8 mouse cellular contexts compared by ENCODE assay signal in the genomic region with DNA sequence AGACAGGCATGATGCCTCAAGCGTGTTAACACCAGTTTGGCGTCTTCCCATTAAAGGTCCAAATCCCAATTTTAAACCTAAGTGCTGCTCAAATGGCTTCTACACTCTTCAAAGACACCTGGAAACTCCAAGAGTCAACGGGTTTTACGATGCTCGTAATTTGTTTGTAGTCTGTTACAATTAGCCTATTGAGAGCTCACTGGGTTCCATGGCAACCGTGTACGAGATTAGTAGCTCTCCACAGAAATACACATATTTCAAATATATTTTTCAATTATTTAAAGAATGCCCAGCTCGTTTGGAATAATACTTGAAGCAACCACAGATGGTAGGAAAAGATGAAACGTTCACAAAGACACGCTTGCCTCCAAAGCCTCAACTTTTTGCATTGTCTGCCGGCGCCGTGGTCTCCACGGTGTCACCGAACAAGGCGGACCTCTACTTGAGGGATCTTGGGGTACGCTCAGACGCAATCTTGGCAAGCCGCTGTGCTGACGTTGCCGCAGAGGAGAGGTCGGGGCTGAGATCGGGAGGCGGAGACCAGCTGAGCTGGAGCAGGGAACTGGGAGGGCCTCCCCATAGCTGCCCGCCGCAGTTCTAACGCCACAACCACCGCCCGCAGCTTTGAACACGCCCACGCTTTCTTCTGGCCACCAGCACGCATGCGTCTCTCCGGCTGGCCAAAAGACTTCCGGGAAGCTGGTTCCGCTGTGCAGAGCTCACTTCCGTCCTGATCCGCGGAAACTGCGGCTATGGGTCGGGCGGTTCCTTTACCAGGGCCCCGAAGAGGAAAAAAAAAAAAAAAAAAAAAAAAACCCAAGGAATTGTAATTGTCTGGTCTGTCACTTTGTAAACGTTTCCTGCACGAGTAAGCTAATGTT. TPM values are rescaled to one million over a fixed set of nuclear protein-coding genes. Genes with fewer than 3 reads are reported as not detected.
DNase-seq lines count a peak whose midpoint lies in the region; ATAC-seq lines count a peak whose summit lies in the region.

No protein-coding gene starts in this region.

- DNase-seq in adipocyte (ENCODE audit: low spot score), result peak; percentile 96
- DNase-seq in embryo, embryonic 10 days (ENCODE audit: low spot score), result peak; percentile 97
- DNase-seq in gastrocnemius, postnatal 10 days, result peak; percentile 90
- peak; percentile 95 for DNase-seq in induced T-regulatory cell, adult 2 months (ENCODE audit: low read depth)
- peak; percentile 88 to 95 for DNase-seq in left cerebral cortex, adult 9 months (ENCODE audit: low spot score in 2 of 2)
- DNase-seq in right cerebral cortex, postnatal 14 days, result peak; percentile 92
- DNase-seq in urinary bladder, postnatal 36 days (ENCODE audit: low spot score in 2 of 2), result peak; percentile 89 to 95

- ATAC-seq in megakaryocyte progenitor cell, adult 5-6 weeks (replicated peaks; ENCODE audit: poor library complexity), result peak; percentile 82

RNA-seq across cellular contexts. Expression of a gene that starts 1.1 kb away (rescaled TPM):
- 10 to 100 TPM; 26.9 to 45.8 TPM for total RNA-seq in gastrocnemius, postnatal 10 days (2021)
- 98.4 and 106 TPM in 2 replicates for total RNA-seq in megakaryocyte progenitor cell, adult 5-6 weeks (2015)
- 121 and 170 TPM in 2 replicates for total RNA-seq in megakaryocyte progenitor cell, adult 5-6 weeks (2017)

RNA-seq across cellular contexts. Expression of a gene that starts 50.1 kb away (rescaled TPM):
- under 1 TPM in 1 of 2 experiments, not detected in 1; 0.23 TPM for total RNA-seq in gastrocnemius, postnatal 10 days (2021)
- total RNA-seq in megakaryocyte progenitor cell, adult 5-6 weeks (2015), result 0.22 TPM in 1 of 2 replicates, not detected in the other
- total RNA-seq in megakaryocyte progenitor cell, adult 5-6 weeks (2017), result not detected in 2 replicates

RNA-seq across cellular contexts. Expression of a gene that starts 50.2 kb away (rescaled TPM):
- not detected for total RNA-seq in gastrocnemius, postnatal 10 days (2021)
- total RNA-seq in megakaryocyte progenitor cell, adult 5-6 weeks (2015), result not detected in 2 replicates
- not detected in 2 replicates for total RNA-seq in megakaryocyte progenitor cell, adult 5-6 weeks (2017)

Comparison
In these comparisons a context has a peak if more than half of its experiments do, and no peak if none do; other contexts are left out.
1. Peak in every context shown above with its lines: DNase-seq and ATAC-seq.